Mouse (Mus musculus) kidney, adult 8-10 months (tissue): ENCODE data around the gene Tysnd1.

Source experiments
- DNase-seq, 2 experiments: peaks; one replicate each; pipeline ENCODE4 v3.0.0; 2022

Tysnd1 gene

GRCm38 (mm10) chr10:61741306-61741705, 46.0 kb downstream of the Tysnd1 start:
- no peak for DNase-seq

DNA sequence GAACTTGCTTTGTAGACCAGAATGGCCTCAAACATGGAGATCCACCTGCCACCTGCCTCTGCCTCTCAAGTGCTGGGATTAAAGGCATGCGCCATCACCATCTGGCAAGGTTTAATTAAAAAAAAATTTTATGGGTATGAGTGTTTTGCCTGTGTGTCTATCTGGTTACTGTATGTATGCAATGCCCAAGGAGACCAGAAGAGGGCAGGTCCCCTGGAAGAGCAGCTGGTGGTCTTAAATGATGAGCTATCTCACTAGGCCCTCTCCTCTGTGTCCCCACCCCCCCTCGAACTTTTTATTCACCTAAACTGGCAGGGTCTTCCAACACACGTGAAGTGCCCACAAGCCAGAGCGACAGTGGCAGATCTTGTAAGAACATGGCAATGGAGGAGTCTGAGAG, 46.6 kb downstream of the Tysnd1 start:
- no peak for DNase-seq

- no peak for DNase-seq
These were observed 47.0 kb downstream of the Tysnd1 start for GRCm38 (mm10) chr10:61742336-61742735.

- DNase-seq, result peak in 1 of 2 experiments; percentile 53
These were observed 49.8 kb downstream of the Tysnd1 start for GRCm38 (mm10) chr10:61745133-61745532.

- DNase-seq, result no peak
These were observed 52.0 kb downstream of the Tysnd1 start for GRCm38 (mm10) chr10:61747302-61747701.

GRCm38 (mm10) chr10:61750014-61750413, 54.7 kb downstream of the Tysnd1 start:
- DNase-seq, result no peak

DNA sequence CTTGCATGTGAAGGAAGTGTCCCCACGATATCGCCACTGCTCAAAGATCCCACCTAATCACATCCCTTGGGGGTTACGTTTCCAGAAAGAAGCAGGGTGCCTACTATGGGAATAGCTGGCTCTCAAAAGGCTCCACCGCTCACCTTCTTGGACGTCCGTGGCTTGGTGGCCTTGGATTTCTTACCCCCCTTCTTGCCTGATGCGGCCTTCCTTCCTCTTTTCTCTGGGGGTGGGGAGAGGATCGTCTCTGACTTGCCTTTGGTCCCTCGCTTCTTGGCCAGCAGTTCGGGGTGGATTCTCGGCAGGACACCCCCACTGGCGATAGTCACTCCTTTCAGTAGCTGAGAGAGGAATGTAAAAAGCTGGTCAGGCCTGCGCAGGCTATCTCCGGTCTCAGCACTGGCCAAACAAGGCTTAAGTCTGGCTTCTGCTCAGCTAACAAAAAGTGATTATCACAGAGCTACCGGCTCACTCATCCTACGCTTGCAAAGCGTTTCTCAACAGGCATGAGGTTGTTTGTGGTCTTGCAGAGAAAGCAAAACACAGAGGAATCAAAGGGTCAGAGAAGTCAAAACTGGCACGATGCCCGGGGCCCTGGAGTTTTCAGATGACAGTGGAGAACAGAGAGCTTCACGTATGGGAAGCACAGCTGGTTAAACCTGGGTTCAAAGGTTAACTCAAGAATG, 56.4 kb downstream of the Tysnd1 start:
- DNase-seq, result peak; percentile 85 to 87
